Mouse (Mus musculus) myocyte (in vitro differentiated cells): ENCODE measurements around the gene Commd6.

Experiments used
- CEBPB ChIP-seq: IDR thresholded peaks from 2 replicates; pipeline ENCODE4 v1.6.1; 2011; ENCODE audit warnings: mild to moderate bottlenecking, moderate library complexity; ENCODE audit not compliant: poor library complexity, insufficient read depth, severe bottlenecking
- MAX ChIP-seq: IDR thresholded peaks from one replicate; pipeline ENCODE4 v1.6.1; 2011; ENCODE audit warnings: low read depth, mild to moderate bottlenecking, control low read depth
- POLR2A ChIP-seq: IDR thresholded peaks from one replicate; pipeline ENCODE4 v1.6.1; 2011; ENCODE audit warnings: low read depth, mild to moderate bottlenecking, control low read depth, moderate library complexity; ENCODE audit not compliant: insufficient read length
- POLR2AphosphoS2 ChIP-seq: IDR thresholded peaks from one replicate; pipeline ENCODE4 v1.6.1; 2011; ENCODE audit warnings: low read depth, control low read depth; ENCODE audit not compliant: insufficient read length
- SRF ChIP-seq: IDR thresholded peaks from one replicate; pipeline ENCODE4 v1.6.1; 2011; ENCODE audit warnings: low read depth; ENCODE audit not compliant: control insufficient read depth, insufficient read length
- TCF12 ChIP-seq: IDR thresholded peaks from one replicate; pipeline ENCODE4 v1.6.1; 2011; ENCODE audit warnings: mild to moderate bottlenecking, control low read depth; ENCODE audit not compliant: poor library complexity, insufficient read depth, severe bottlenecking
- TCF3 ChIP-seq: IDR thresholded peaks from one replicate; pipeline ENCODE4 v1.6.1; 2011; ENCODE audit warnings: low read depth, control low read depth; ENCODE audit not compliant: insufficient read length
- USF1 ChIP-seq: IDR thresholded peaks from one replicate; pipeline ENCODE4 v1.6.1; 2011; ENCODE audit warnings: low read depth, mild to moderate bottlenecking, control low read depth, moderate library complexity

DNA sequence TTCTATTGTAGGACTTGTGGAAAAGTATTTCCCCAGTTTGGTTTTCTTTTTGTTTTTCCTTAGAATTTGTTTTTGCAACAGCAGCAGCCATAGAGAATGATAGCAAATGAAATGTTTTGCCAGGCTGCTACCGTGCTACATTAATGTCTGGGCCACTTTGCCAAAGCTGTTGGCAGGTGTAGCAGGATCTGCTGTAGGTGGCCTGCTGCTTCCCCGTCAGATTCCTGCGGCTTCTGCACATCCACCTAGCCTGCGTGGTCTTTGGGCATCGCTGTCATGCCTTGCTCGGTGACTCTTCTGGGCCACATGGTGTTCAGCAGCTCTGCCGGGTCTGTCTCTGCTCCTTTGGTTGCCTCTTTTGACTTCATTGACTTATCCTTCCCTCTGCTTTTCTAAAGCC, 28.1 kb upstream of the Commd6 start:
- no peak for TF ChIP-seq USF1
- no peak for TF ChIP-seq POLR2A
- TF ChIP-seq CEBPB: no peak
- no peak for TF ChIP-seq MAX
- no peak for TF ChIP-seq POLR2AphosphoS2
- TF ChIP-seq SRF: no peak
- TF ChIP-seq TCF3: no peak
- no peak for TF ChIP-seq TCF12
